Mouse (Mus musculus) embryonic fibroblast, embryonic 13.5 days (primary cell): ENCODE measurements at regions not wholly inside any gene's neighbourhood (a gene's known extent, or its start where the extent isn't known, plus 50 kb on each side); places are given as distances from the start of the nearest gene placed in this dataset.

Source experiments
- CTCF ChIP-seq: IDR thresholded peaks from 2 replicates; pipeline ENCODE4 v1.5.1; 2011; ENCODE audit warnings: mild to moderate bottlenecking, control low read depth, low read length, moderate library complexity, borderline replicate concordance; ENCODE audit not compliant: insufficient read depth
- POLR2A ChIP-seq: IDR thresholded peaks from 2 replicates; pipeline ENCODE4 v1.6.1; 2011; ENCODE audit warnings: low read depth, mild to moderate bottlenecking, control low read depth, low read length, moderate library complexity

- TF ChIP-seq POLR2A: no peak
- TF ChIP-seq CTCF: no peak
Observed at GRCm38 (mm10) chr7:82109550-82109949, 64.1 kb upstream of the Sh3gl3 start.
